Mouse (Mus musculus) Patski (cell line): ENCODE measurements around the gene Gria3. TPM values are rescaled to one million over a fixed set of nuclear protein-coding genes. Genes with fewer than 3 reads are reported as not detected.

ENCODE experiments used
- ATAC-seq: fragments of 100-300 bp; one replicate; pipeline ENCODE4 v1.8.0; 2021
- CTCF ChIA-PET: fragments of 350-600 bp; sonication (Branson Sonifier 250); formaldehyde crosslinking; loops from one replicate; lab custom pipeline; 2022; ENCODE audit warnings: inconsistent platforms; lab: Charles Lee
- POLR2A ChIA-PET: fragments of 350-600 bp; sonication (Branson Sonifier 250); formaldehyde crosslinking; loops from one replicate; lab custom pipeline; 2022; ENCODE audit warnings: antibody characterized with exemption, inconsistent platforms; lab: Charles Lee
- DNase-seq: peaks from one replicate; pipeline ENCODE4 v3.0.0-alpha.2; 2011; ENCODE audit warnings: low read depth, low spot score
- H3K27me3 ChIP-seq: fragments of 371-371 bp; one replicate; pipeline ENCODE4 v1.5.1; 2021
- CTCF ChIP-seq: fragments of 100-300 bp; IDR thresholded peaks from one replicate; pipeline ENCODE4 v1.5.1; 2021
- in situ Hi-C: fragments of 300-500 bp; cut with MboI; formaldehyde crosslinking; loops from 3 replicates; pipeline ENCODE4 v1.11.1; 2018; ENCODE audit warnings: low pct_unique_long_range_greater_than_20kb, mixed read lengths
- polyA plus RNA-seq: library from polyadenylated mRNA; unstranded; gene quantifications from one replicate; pipeline ENCODE4 v1.2.3, GENCODE M21; 2021

Gene Gria3
- not detected for polyA plus RNA-seq

DNA sequence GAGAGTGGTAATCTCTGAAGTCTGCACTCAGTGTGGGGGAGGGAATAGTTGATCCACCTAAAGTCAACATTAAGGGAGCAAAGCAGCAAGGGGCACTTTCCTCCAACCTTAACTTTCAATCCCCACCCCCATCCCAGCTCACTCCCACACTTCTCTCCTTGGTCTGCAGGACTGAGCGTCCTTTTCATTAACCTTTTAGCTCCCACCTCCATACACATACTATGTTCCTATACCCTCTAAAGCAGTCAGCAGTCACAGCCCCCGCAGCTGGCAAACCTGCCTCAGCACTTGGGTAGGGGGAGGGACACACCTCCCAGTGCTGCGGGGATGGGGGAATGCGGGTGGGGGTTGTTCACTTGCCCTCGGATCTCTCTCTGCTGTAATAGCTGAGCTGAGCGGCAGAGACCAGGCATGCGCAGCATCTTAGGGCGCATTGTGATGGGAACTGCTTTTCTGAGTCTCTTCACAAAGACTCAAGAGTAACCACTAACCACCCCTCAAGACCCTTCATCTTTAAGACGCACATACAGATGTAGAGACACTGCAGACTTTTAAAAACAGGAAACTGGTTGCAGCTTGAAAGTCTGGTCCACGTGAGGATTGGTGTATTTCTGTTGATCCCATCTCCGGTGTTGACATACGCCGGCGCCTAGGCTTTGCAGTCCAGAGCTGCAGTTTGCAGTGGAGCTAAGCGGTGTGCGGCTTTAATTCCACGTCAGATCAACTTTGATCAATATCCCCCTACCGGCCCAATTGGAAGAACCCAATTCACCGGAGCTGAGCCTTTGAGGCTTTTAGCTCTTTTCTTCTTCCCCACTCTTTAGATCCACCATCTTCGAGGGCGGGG is at the start of gene Gria3:
Gene Gria3 (plus strand): TSS at position 797 of the 847 bp plus-strand sequence.
- no peak for TF ChIP-seq CTCF
- ATAC-seq (no peak), DNase-seq (no peak)
- peaks cover 77% of the 10 kb centered on the region for H3K27me3 ChIP-seq
- in situ Hi-C loops, result no loop called here
- ChIA-PET POLR2A (interaction anchor here (0.6 kb wide), 1 partner anchor 34 kb away, joined by 4 read pairs; no protein-coding TSS in a partner anchor), CTCF (no interaction called here)

DNA sequence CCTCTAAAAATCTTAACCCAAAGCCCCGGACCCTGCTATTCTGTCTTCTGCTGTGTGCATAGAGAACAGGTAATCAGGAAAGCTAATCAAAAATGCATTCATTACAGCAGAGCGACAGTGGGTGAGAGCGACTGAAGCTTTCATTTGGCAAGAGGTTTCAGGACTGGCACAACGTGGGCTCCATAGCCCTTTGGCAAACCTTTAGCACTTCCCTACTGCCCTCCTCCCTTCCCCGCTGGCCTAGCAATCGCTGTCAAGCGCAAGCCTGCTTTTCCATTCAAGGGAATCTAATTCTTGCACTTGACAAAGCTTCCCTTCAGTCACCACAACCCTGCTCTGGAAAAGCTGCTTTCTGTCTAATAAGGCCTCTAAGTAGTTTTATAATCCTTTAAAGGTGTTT is 13.6 kb upstream of the Gria3 start:
- DNase-seq, result no peak
- in situ Hi-C loops, result no loop called here
- POLR2A ChIA-PET, result no interaction called here
- no peak for ATAC-seq
- CTCF ChIA-PET, result no interaction called here
- peaks cover 66% of the 10 kb centered on the region for H3K27me3 ChIP-seq
- TF ChIP-seq CTCF, result no peak

DNA sequence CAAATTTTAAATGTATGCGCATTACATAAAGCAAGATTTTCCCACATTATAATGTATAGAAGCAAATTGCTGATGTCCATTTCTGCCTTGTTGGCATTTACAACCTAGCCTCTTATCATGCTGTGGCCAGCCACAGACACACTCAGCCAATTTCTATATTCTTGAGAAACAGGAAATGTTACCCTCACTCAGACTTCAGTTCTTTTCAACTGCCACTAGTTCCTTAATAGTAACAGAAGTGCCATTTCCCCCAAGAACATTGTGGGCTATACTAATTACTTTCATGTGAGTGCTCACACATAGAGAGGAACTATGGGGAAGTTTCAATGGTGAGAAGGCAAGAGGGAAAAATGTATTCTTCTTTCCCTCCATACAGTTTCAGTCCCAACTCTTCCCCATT is 11.6 kb upstream of the Gria3 start:
- DNase-seq, result no peak

DNA sequence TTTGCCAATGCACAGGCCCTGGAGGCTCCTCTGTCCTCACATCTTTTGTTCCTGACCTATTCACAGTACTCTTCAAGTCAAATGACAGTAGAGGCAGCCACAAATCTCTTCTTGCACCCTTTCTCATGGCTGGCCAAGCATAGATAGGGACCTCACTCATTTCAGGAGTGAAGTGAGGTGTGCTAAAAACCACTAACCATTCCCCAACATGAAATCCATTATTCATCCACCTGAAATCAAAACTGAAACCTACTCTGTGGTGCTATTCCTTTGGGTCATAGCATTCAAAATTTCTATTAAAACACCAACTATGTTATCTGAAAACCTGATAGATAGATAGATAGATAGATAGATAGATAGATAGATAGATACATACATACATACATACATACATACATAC is 2.2 kb upstream of the Gria3 start:
- no peak for TF ChIP-seq CTCF
- no peak for DNase-seq
- in situ Hi-C loops, result no loop called here
- no peak for ATAC-seq
- CTCF ChIA-PET, result no interaction called here
- POLR2A ChIA-PET, result no interaction called here
- peaks cover 77% of the 10 kb centered on the region for H3K27me3 ChIP-seq

More for the DNA sequence above, 11.6 kb upstream of the Gria3 start:
- TF ChIP-seq CTCF, result no peak
- POLR2A ChIA-PET, result no interaction called here
- in situ Hi-C loops, result no loop called here
- peaks cover 76% of the 10 kb centered on the region for H3K27me3 ChIP-seq
- ATAC-seq, result no peak
- CTCF ChIA-PET, result no interaction called here

DNA sequence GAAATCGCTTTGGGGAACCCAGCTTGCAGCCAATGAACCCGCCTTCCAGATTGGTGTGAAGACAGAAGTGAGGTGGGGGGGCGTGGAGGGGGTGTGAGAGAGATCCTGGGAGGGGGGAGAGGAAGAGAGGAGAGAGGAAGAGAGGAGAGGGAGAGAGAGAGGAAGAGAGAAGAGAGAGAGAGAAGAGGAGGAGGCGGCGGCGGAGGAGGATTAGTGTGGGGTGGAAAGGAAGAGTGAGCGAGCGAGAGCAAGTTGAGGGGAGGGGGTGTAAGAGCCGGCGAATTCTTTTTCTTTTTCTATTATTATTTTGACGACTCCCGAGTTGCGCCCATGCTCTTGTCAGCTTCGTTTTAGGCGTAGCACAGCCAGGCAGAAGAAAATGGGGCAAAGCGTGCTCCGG is 532 bp downstream of the Gria3 start:
- no peak for TF ChIP-seq CTCF
- in situ Hi-C loops, result no loop called here
- H3K27me3 ChIP-seq, result peaks cover 72% of the 10 kb centered on the region
- no peak for DNase-seq
- ChIA-PET POLR2A (interaction anchor here (0.6 to 0.9 kb wide), 2 partner anchors 19 to 33 kb away, joined by 3 to 4 read pairs; no protein-coding TSS in a partner anchor), CTCF (no interaction called here)
- no peak for ATAC-seq

DNA sequence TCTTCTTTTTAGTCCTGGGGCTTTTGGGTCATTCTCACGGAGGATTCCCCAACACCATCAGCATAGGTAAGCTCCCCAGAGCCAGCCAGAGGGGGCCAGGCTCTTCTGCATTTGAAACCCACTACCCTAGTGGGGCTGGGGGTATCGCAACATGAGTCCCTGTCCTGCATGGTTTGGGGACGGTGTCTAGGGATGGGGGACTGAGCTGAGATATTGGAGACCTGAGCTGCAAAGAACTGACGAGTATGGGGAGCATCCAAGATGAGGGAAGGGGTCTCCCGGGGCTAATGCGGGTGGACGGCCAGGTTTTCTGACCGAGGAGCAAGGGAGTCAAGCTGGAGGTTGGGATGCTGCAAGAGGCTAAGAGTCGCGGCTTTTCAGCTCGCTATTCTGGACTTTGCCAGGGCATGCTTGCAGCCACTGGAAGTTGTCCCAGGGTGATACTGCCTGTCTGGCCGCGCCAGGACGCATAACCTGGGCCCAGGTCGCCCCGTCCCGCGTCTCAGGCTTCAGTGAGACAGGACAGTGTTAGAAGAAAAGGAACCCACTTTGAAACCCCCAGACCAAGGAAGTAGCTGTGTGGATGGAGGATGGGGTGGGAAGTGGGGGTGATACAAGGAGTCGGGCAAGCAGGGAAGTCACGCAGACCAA is 1.1 kb downstream of the Gria3 start:
- no peak for ATAC-seq
- CTCF ChIA-PET, result no interaction called here
- POLR2A ChIA-PET, result interaction anchor here (0.9 kb wide), 1 partner anchor 20 kb away, joined by 3 read pairs; no protein-coding TSS in a partner anchor
- no peak for TF ChIP-seq CTCF
- H3K27me3 ChIP-seq, result peaks cover 71% of the 10 kb centered on the region
- in situ Hi-C loops, result no loop called here
- no peak for DNase-seq

DNA sequence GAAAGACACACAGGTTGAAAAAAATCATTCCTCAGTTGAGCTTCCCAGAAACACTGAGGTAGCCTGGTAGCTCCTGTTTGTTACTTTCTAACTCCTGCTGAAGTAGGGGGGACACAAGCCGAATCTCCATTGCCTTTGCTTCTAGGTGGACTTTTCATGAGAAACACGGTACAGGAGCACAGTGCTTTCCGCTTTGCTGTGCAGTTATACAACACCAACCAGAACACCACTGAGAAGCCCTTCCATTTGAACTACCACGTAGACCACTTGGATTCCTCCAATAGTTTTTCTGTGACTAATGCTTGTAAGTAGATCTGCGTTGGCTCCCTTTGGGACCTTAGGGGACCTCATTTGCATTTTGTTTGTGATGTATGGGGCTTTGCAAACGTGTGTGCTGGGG is 2.0 kb downstream of the Gria3 start:
- ATAC-seq (no peak), DNase-seq (no peak)
- no peak for TF ChIP-seq CTCF
- in situ Hi-C loops, result no loop called here
- POLR2A ChIA-PET, result no interaction called here
- H3K27me3 ChIP-seq, result peaks cover 80% of the 10 kb centered on the region
- CTCF ChIA-PET, result no interaction called here

DNA sequence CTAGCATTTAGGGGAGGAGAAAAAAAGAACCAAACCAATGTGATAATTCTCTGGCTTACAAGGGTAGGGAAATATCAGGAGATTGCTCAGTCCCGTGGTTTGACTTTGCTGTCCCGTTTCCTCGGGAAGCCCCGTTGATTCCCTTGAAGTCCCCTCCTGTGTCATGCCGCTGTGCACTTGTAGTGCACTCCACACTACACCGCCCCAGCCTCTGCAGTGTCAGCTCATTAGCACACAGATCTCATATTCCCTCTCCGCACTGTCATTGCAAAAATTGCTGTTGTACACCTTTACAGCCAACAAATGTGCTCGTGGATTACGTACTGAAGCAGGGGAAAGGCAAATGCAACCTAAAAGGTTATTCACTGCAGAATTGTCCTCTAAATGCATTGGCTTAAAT is 5.6 kb downstream of the Gria3 start:
- in situ Hi-C loops, result no loop called here
- no peak for TF ChIP-seq CTCF
- ChIA-PET POLR2A (no interaction called here), CTCF (no interaction called here)
- no peak for DNase-seq
- ATAC-seq, result no peak
- peaks cover 85% of the 10 kb centered on the region for H3K27me3 ChIP-seq

DNA sequence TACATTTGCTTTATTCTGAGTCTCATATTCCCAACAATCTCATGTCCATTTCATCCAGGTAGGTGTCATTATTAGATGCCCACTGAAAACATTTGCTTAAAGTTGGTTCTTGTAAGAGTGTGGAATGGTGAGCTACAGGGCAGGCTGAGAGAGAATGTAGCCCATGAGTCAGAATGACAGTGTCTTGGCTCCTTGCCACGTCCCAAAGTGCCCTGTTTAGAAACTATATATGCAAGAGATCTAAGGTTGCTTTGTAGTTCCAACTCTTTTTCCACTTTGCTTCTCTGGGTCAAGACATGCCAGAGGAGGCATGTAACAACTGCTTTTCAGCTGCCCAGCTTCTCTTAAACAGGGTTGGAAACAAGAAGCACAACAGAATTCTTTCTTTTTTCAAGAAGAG is 9.1 kb downstream of the Gria3 start:
- TF ChIP-seq CTCF, result no peak
- CTCF ChIA-PET, result interaction anchor here (0.6 to 1.0 kb wide), 2 partner anchors 15 to 25 kb away, joined by 3 to 4 read pairs; no protein-coding TSS in a partner anchor
- in situ Hi-C loops, result no loop called here
- POLR2A ChIA-PET, result no interaction called here
- ATAC-seq, result no peak
- no peak for DNase-seq
- peaks cover 69% of the 10 kb centered on the region for H3K27me3 ChIP-seq

DNA sequence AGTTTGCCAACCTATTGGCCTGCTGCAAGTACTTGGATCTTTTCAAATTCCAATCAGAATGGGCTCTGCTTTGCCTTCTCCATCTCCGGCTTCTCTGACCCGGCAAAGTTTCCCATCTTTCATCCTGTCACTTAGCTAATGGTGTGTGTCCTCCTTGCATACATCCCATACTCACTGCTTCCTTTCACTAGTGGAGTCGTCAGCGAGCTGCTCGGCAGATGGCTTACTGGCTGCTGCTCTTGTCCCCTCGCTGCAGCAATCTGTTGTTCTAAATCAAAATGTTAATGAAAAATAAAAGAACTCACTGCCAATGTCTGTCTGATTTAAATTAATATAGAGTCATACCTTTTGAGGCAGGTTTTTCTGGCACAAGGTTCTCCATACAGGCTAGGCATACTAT is 25.0 kb downstream of the Gria3 start:
- no peak for TF ChIP-seq CTCF
- POLR2A ChIA-PET, result no interaction called here
- no peak for DNase-seq
- H3K27me3 ChIP-seq, result peaks cover 61% of the 10 kb centered on the region
- CTCF ChIA-PET, result no interaction called here
- no peak for ATAC-seq
- in situ Hi-C loops, result no loop called here

DNA sequence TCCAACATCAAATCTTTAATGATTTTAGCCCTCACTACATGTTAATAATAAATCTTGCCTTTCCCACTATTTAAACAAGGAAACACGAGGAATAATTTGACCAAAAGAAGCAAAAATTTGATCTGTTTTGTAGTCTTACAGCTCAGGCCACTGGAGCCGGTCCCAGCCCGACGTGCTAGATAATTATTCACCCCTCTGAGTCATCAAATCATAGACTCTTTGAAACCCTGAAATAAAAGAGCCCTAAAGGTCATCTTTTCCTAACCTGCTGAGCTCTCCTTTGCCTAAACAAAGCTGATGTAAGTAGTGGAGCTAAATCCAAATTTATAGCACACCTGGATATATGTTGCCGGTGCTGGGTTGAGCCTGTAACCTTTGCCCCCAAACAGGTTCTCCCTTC is 27.4 kb downstream of the Gria3 start:
- no peak for TF ChIP-seq CTCF
- POLR2A ChIA-PET, result no interaction called here
- CTCF ChIA-PET, result no interaction called here
- DNase-seq (no peak), ATAC-seq (no peak)
- H3K27me3 ChIP-seq, result peaks cover 74% of the 10 kb centered on the region
- in situ Hi-C loops, result no loop called here
